Mouse (Mus musculus) ES-Bruce4 (cell line): ENCODE results near the gene Oas2. TPM values are rescaled to one million over a fixed set of nuclear protein-coding genes. Genes with fewer than 3 reads are reported as not detected.

Source experiments
- H3K27ac ChIP-seq: 2 replicates; pipeline ENCODE4 v1.5.1; 2012; ENCODE audit warnings: low read length, inconsistent platforms; ENCODE audit not compliant: insufficient read depth
- H3K27me3 ChIP-seq: 2 replicates; pipeline ENCODE4 v1.6.1; 2012; ENCODE audit warnings: mild to moderate bottlenecking, low read length, inconsistent platforms; ENCODE audit not compliant: control insufficient read depth, poor library complexity, insufficient read depth, severe bottlenecking
- H3K36me3 ChIP-seq: 2 replicates; pipeline ENCODE4 v1.6.1; 2012; ENCODE audit warnings: inconsistent platforms, mild to moderate bottlenecking, low read length, moderate library complexity; ENCODE audit not compliant: control insufficient read depth, poor library complexity, insufficient read depth, severe bottlenecking
- H3K4me1 ChIP-seq: one replicate; pipeline ENCODE4 v1.8.1; 2011; ENCODE audit warnings: low read length; ENCODE audit not compliant: control insufficient read depth, insufficient read depth
- H3K4me3 ChIP-seq: 2 replicates; pipeline ENCODE4 v1.5.1; 2011; ENCODE audit warnings: low read depth, mild to moderate bottlenecking, low read length
- H3K9ac ChIP-seq: 2 replicates; pipeline ENCODE4 v1.6.1; 2012; ENCODE audit warnings: low read depth, mild to moderate bottlenecking, inconsistent platforms; ENCODE audit not compliant: poor library complexity, severe bottlenecking
- H3K9me3 ChIP-seq: replicated peaks from 2 replicates; pipeline ENCODE4 v1.6.1; 2012; ENCODE audit warnings: mild to moderate bottlenecking, low read length, inconsistent platforms; ENCODE audit not compliant: control insufficient read depth, poor library complexity, insufficient read depth, severe bottlenecking
- CTCF ChIP-seq: IDR thresholded peaks from one replicate; pipeline ENCODE4 v1.8.1; 2011; ENCODE audit warnings: low read depth, low read length
- EP300 ChIP-seq: IDR thresholded peaks from 2 replicates; pipeline ENCODE4 v1.6.1; 2011; ENCODE audit warnings: low read depth, low read length; ENCODE audit not compliant: insufficient read depth
- POLR2A ChIP-seq: IDR thresholded peaks from one replicate; pipeline ENCODE4 v1.8.1; 2011; ENCODE audit warnings: low read length; ENCODE audit not compliant: insufficient read depth
- polyA plus RNA-seq: library from polyadenylated mRNA; stranded (reverse); fragments of >200 nt; gene quantifications from 2 replicates; pipeline ENCODE4 v1.2.4, GENCODE M21; 2011; ENCODE audit warnings: low read depth; ENCODE audit not compliant: missing spikeins, insufficient read depth, insufficient read length

Oas2 gene
- polyA plus RNA-seq, 1 experiment = 0.76 TPM

GRCm38 (mm10) chr5:120682982-120683771, 66.5 kb downstream of the Oas2 start:
- Histone ChIP-seq H3K4me3 (peak overlapping the region; percentile 83), H3K9ac (peak overlapping the region; percentile 42; the same call in 1 of the 2 replicates), H3K27me3 (no peaks in the 10 kb centered on the region), H3K36me3 (no peaks in the 10 kb centered on the region), H3K27ac (no peak overlapping the region), H3K4me1 (peaks cover 7% of the 10 kb centered on the region), H3K9me3 (no peaks in the 10 kb centered on the region)
- TF ChIP-seq POLR2A = no peak
- TF ChIP-seq CTCF = no peak
- peak; percentile 47; the same call in 1 of the 2 replicates for TF ChIP-seq EP300

GRCm38 (mm10) chr5:120680918-120681317, 68.7 kb downstream of the Oas2 start:
- no peaks in the 10 kb centered on the region for H3K36me3 ChIP-seq
- H3K27me3 ChIP-seq = no peaks in the 10 kb centered on the region
- no peak for TF ChIP-seq CTCF
- no peak for TF ChIP-seq EP300
- TF ChIP-seq POLR2A = no peak
- peak overlapping the region; percentile 12 for H3K9ac ChIP-seq
- H3K27ac ChIP-seq = no peak overlapping the region
- H3K4me3 ChIP-seq = peak overlapping the region; percentile 52
- no peaks in the 10 kb centered on the region for H3K9me3 ChIP-seq
- no peaks in the 10 kb centered on the region for H3K4me1 ChIP-seq

Other genes starting within 250 kb of the Oas2 start
- gene Plbd2, start 246.2 kb downstream of the Oas2 start, polyA plus RNA-seq = 19.1 and 22.1 TPM in 2 replicates
- 17.7 and 19.1 TPM in 2 replicates for gene Slc8b1, start 238.7 kb downstream of the Oas2 start, polyA plus RNA-seq
- 13.2 and 17.1 TPM in 2 replicates for gene Tpcn1, start 161.2 kb downstream of the Oas2 start, polyA plus RNA-seq
- gene Iqcd, start 160.8 kb downstream of the Oas2 start, polyA plus RNA-seq = 0.37 and 0.43 TPM in 2 replicates
- gene Rita1, start 137.3 kb downstream of the Oas2 start, polyA plus RNA-seq = 13.0 and 13.1 TPM in 2 replicates
- gene Ddx54, start 137.1 kb downstream of the Oas2 start, polyA plus RNA-seq = 49.7 and 49.9 TPM in 2 replicates
- gene Cfap73, start 115.6 kb downstream of the Oas2 start, polyA plus RNA-seq = not detected in 2 replicates
- 2.0 and 3.5 TPM in 2 replicates for gene Rasal1, start 101.0 kb downstream of the Oas2 start, polyA plus RNA-seq
- 19.1 and 21.0 TPM in 2 replicates for gene Dtx1, start 37.9 kb downstream of the Oas2 start, polyA plus RNA-seq
- 1.7 and 1.9 TPM in 2 replicates for gene Oas3, start 27.8 kb upstream of the Oas2 start, polyA plus RNA-seq
- gene Oas1e, start 45.7 kb upstream of the Oas2 start, polyA plus RNA-seq = not detected in 2 replicates
- gene Oas1c, start 62.7 kb upstream of the Oas2 start, polyA plus RNA-seq = 3.0 and 4.3 TPM in 2 replicates
- gene Oas1f, start 97.5 kb upstream of the Oas2 start, polyA plus RNA-seq = not detected in 2 replicates
- gene Oas1h, start 111.6 kb upstream of the Oas2 start, polyA plus RNA-seq = not detected in 2 replicates
- gene Oas1g, start 137.8 kb upstream of the Oas2 start, polyA plus RNA-seq = 0.97 and 1.5 TPM in 2 replicates
- gene Oas1a, start 157.7 kb upstream of the Oas2 start, polyA plus RNA-seq = 2.3 TPM in 1 of 2 replicates, not detected in the other
- gene Oas1d, start 164.7 kb upstream of the Oas2 start, polyA plus RNA-seq = 0.35 and 0.45 TPM in 2 replicates